18 mouse cellular contexts compared by ENCODE assay signal in the genomic region with DNA sequence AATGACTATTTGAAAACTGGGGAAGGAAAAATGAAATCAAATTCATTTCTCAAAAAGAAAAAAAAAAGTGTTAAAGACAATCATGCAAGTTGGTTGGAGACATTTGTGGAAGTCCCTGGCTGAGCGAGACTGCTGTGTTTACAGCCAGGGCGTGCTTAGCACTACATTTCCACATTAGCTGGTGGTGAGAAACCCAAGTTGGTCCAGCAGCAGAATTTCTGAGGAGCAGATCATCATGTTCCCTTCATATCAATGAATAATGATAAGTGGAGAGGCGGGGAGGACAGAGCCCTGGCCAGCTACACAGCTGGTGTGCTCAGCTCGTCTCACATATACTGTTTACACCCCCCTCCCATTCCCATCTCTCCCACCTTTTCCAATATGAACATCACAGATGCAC.
DNase-seq lines count a peak whose midpoint lies in the region; ATAC-seq and TF ChIP-seq lines count a peak whose summit lies in the region.
"Had no signal": no experiment of that assay in that cellular context is flagged by ENCODE, and none has a peak within 500 bp of the region (broad histone marks: within the 10 kb centered on the region; RNA-seq: fewer than 3 reads in every experiment).

No protein-coding gene starts in this region.

- no peak for TF ChIP-seq CTCF in liver, postnatal 0 days (IDR thresholded peaks at IDR 0.05; ENCODE audit: low read depth)

- 41% methylated on average over 4 of the region's 4 CpGs for WGBS in liver, embryonic 13.5 days (ENCODE audit: insufficient replicate concordance)
- 69% methylated on average over 4 of the region's 4 CpGs for WGBS in liver, postnatal 0 days (ENCODE audit: insufficient replicate concordance)
- WGBS in lung, embryonic 16.5 days: 45% methylated on average over 4 of the region's 4 CpGs
- 64% methylated on average over 4 of the region's 4 CpGs for WGBS in neural tube, embryonic 15.5 days

- 0 out of 2 replicates have a peak, but pooled peaks have one; percentile 40 for ATAC-seq in liver, embryonic 13.5 days (ENCODE audit: low read depth)
- ATAC-seq in liver, postnatal 0 days: no peak
- peak; percentile 71; the same call in 1 of the 2 replicates for ATAC-seq in lung, embryonic 16.5 days (ENCODE audit: low read depth)
- ATAC-seq in neural tube, embryonic 15.5 days (ENCODE audit: low FRiP score): no peak
- ATAC-seq: activated CD4-positive, CD25-positive, alpha-beta regulatory T cell, adult 4 months; forebrain, embryonic 15.5 days; Patski had no signal

- H3K36me3 ChIP-seq in liver, embryonic 13.5 days: no peaks in the 10 kb centered on the region
- H3K36me3 ChIP-seq in liver, postnatal 0 days (replicated peaks; ENCODE audit: insufficient read depth, low read length): no peaks in the 10 kb centered on the region
- H3K36me3 ChIP-seq in lung, embryonic 16.5 days (ENCODE audit: control insufficient read depth, insufficient read depth, low read length): no peaks in the 10 kb centered on the region
- no peaks in the 10 kb centered on the region for H3K36me3 ChIP-seq in neural tube, embryonic 15.5 days
- H3K36me3 ChIP-seq: embryonic facial prominence, embryonic 12.5 days; forebrain, embryonic 15.5 days; heart, embryonic 12.5 days; hindbrain, embryonic 10.5 days had no signal

- peaks cover 24% of the 10 kb centered on the region for H3K4me1 ChIP-seq in liver, embryonic 13.5 days (replicated peaks)
- H3K4me1 ChIP-seq in liver, postnatal 0 days (ENCODE audit: insufficient read depth): no peaks in the 10 kb centered on the region
- no peaks in the 10 kb centered on the region for H3K4me1 ChIP-seq in lung, embryonic 16.5 days (replicated peaks; ENCODE audit: control insufficient read depth, insufficient read depth, low read length)
- no peaks in the 10 kb centered on the region for H3K4me1 ChIP-seq in neural tube, embryonic 15.5 days
- H3K4me1 ChIP-seq: embryonic facial prominence, embryonic 12.5 days; heart, embryonic 12.5 days; hindbrain, embryonic 10.5 days had no signal

- no peak overlapping the region for H3K4me3 ChIP-seq in liver, embryonic 13.5 days (replicated peaks)
- no peak overlapping the region for H3K4me3 ChIP-seq in liver, postnatal 0 days (ENCODE audit: low read depth, low read length)
- no peak overlapping the region for H3K4me3 ChIP-seq in lung, embryonic 16.5 days (ENCODE audit: low read length)
- no peak overlapping the region for H3K4me3 ChIP-seq in neural tube, embryonic 15.5 days (replicated peaks)
- H3K4me3 ChIP-seq: embryonic facial prominence, embryonic 12.5 days; forebrain, embryonic 15.5 days; heart, adult 2 months; heart, embryonic 12.5 days; hindbrain, embryonic 10.5 days had no signal

- no peak overlapping the region for H3K4me2 ChIP-seq in liver, embryonic 13.5 days
- H3K4me2 ChIP-seq in liver, postnatal 0 days (ENCODE audit: low read depth, low read length): no peak overlapping the region
- H3K4me2 ChIP-seq in lung, embryonic 16.5 days (ENCODE audit: low read depth, low read length): no peak overlapping the region
- H3K4me2 ChIP-seq in neural tube, embryonic 15.5 days: no peak overlapping the region
- H3K4me2 ChIP-seq: embryonic facial prominence, embryonic 12.5 days; forebrain, embryonic 15.5 days; heart, embryonic 12.5 days had no signal

- no peak overlapping the region for H3K9ac ChIP-seq in liver, embryonic 13.5 days
- no peak overlapping the region for H3K9ac ChIP-seq in liver, postnatal 0 days (replicated peaks)
- no peak overlapping the region for H3K9ac ChIP-seq in lung, embryonic 16.5 days (ENCODE audit: low read length)
- H3K9ac ChIP-seq in neural tube, embryonic 15.5 days (replicated peaks): no peak overlapping the region
- H3K9ac ChIP-seq: embryonic facial prominence, embryonic 12.5 days; forebrain, embryonic 15.5 days; heart, embryonic 12.5 days had no signal

- 0 out of 2 replicates have a peak overlapping the region, but pooled peaks have one; percentile 58 for H3K27ac ChIP-seq in liver, embryonic 13.5 days
- H3K27ac ChIP-seq in liver, postnatal 0 days (ENCODE audit: low read depth): no peak overlapping the region
- no peak overlapping the region for H3K27ac ChIP-seq in lung, embryonic 16.5 days (ENCODE audit: low read length)
- H3K27ac ChIP-seq in neural tube, embryonic 15.5 days (replicated peaks): peak overlapping the region; percentile 18; the same call in 1 of the 2 replicates
- H3K27ac ChIP-seq: embryonic facial prominence, embryonic 12.5 days; forebrain, embryonic 15.5 days; heart, adult 2 months; hindbrain, embryonic 10.5 days had no signal

- H3K27me3 ChIP-seq in liver, embryonic 13.5 days: no peaks in the 10 kb centered on the region
- H3K27me3 ChIP-seq in liver, postnatal 0 days (ENCODE audit: insufficient read depth, low read length): no peaks in the 10 kb centered on the region
- H3K27me3 ChIP-seq in lung, embryonic 16.5 days (ENCODE audit: control insufficient read depth, insufficient read depth, low read depth, low read length): no peaks in the 10 kb centered on the region
- no peaks in the 10 kb centered on the region for H3K27me3 ChIP-seq in neural tube, embryonic 15.5 days (replicated peaks)
- H3K27me3 ChIP-seq: embryonic facial prominence, embryonic 12.5 days; heart, embryonic 12.5 days; Patski had no signal

- TF ChIP-seq EP300 in liver, postnatal 0 days (IDR thresholded peaks at IDR 0.05; ENCODE audit: low read depth): no peak

- H3K9me3 ChIP-seq in liver, embryonic 13.5 days (replicated peaks): no peaks in the 10 kb centered on the region
- H3K9me3 ChIP-seq in liver, postnatal 0 days (ENCODE audit: low read length): no peaks in the 10 kb centered on the region
- no peaks in the 10 kb centered on the region for H3K9me3 ChIP-seq in lung, embryonic 16.5 days (ENCODE audit: control insufficient read depth, low read length)
- H3K9me3 ChIP-seq in neural tube, embryonic 15.5 days (replicated peaks): no peaks in the 10 kb centered on the region
- H3K9me3 ChIP-seq: embryonic facial prominence, embryonic 12.5 days; forebrain, embryonic 15.5 days; heart, embryonic 12.5 days; hindbrain, embryonic 10.5 days had no signal

- DNase-seq in liver, embryonic 13.5 days: no peak
- no peak for DNase-seq in liver, postnatal 0 days
- no peak for DNase-seq in lung, postnatal 10 days
- no peak for DNase-seq in neural tube, embryonic 10.5 days (ENCODE audit: extremely low spot score, low spot score)
- no peak for DNase-seq in gastrocnemius, postnatal 25 days
- DNase-seq: adrenal gland, postnatal 14 days; cerebellum, adult 11-12 months; cerebellum, adult 9-10 months; cerebellum, postnatal 25 days; heart, adult 2 months had no signal

Comparison
In these comparisons a context has a peak if more than half of its experiments do, and no peak if none do; other contexts are left out.
1. ATAC-seq: peak in liver, embryonic 13.5 days (single experiment) and lung, embryonic 16.5 days (single experiment); none in liver, postnatal 0 days (single experiment) and neural tube, embryonic 15.5 days (single experiment).
2. H3K27ac ChIP-seq: peak in liver, embryonic 13.5 days (single experiment) and neural tube, embryonic 15.5 days (single experiment); none in liver, postnatal 0 days (single experiment) and lung, embryonic 16.5 days (single experiment).